Mouse (Mus musculus) olfactory bulb, adult 2 months (tissue): ENCODE results near the gene Mapkbp1. TPM values are rescaled to one million over a fixed set of nuclear protein-coding genes. Genes with fewer than 3 reads are reported as not detected.
A peak's percentile ranks its signal among the peaks of the same experiment; 100 is the strongest.

Experiments
- H3K27ac ChIP-seq: fragments of 200-500 bp; 2 replicates; pipeline ENCODE4 v1.5.1; 2012; ENCODE audit warnings: low read depth, low read length; ENCODE audit not compliant: insufficient read depth
- H3K4me1 ChIP-seq: fragments of 200-500 bp; 2 replicates; pipeline ENCODE4 v1.6.1; 2012; ENCODE audit warnings: low read length; ENCODE audit not compliant: control insufficient read depth, insufficient read depth
- H3K4me3 ChIP-seq: fragments of 200-500 bp; 2 replicates; pipeline ENCODE4 v1.5.1; 2012; ENCODE audit warnings: mild to moderate bottlenecking, low read depth, low read length, moderate library complexity; ENCODE audit not compliant: insufficient read depth
- CTCF ChIP-seq: fragments of 200-500 bp; IDR thresholded peaks from 2 replicates; pipeline ENCODE4 v1.5.1; 2012; ENCODE audit warnings: low read depth, mild to moderate bottlenecking, low read length, moderate library complexity; ENCODE audit not compliant: insufficient read depth
- POLR2A ChIP-seq: fragments of 200-500 bp; IDR thresholded peaks from 2 replicates; pipeline ENCODE4 v1.6.1; 2012; ENCODE audit warnings: mild to moderate bottlenecking, low read depth, low read length, moderate library complexity; ENCODE audit not compliant: insufficient read depth
- WGBS: fragments of 180-500 bp; shearing (Covaris S2); methylation state at CpG from one replicate; pipeline ENCODE4 v1.1.7; 2018; 5-methylcytosine and 5-hydroxymethylcytosine counted together
- polyA plus RNA-seq: library from polyadenylated mRNA; stranded (reverse); fragments of >200 nt; gene quantifications from 2 replicates; pipeline ENCODE4 v1.2.4, GENCODE M21; 2012; ENCODE audit warnings: low replicate concordance; ENCODE audit not compliant: missing spikeins, insufficient read depth, insufficient read length

The Mapkbp1 gene
- polyA plus RNA-seq, 1 experiment, result not detected

DNA sequence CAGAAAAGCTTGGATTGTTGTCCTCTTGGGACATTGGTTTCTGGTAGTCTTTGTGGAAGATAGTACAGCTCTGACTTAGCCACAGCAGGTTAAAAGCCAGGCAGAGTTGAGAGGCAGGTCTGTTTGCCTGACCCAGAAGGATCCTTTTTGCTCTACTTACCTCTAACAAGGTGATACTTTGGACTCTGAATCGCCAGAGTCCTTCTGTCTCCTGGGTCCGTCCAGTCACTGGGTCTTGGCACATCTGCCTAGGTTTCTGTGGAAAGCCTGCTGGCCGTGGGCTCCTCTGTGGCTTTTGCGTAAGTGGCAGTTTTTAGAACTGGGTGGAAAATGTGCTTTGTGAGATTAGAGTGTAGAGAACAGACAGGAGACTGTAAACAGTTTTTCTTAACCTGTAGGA, 16.5 kb downstream of the Mapkbp1 start:
- whole genome bisulfite sequencing, result 82% methylated on average over 4 of the region's 4 CpGs
- peaks cover 12% of the 10 kb centered on the region for H3K4me1 ChIP-seq
- no peak overlapping the region for H3K4me3 ChIP-seq
- no peak for TF ChIP-seq POLR2A
- no peak for TF ChIP-seq CTCF
- H3K27ac ChIP-seq, result no peak overlapping the region

DNA sequence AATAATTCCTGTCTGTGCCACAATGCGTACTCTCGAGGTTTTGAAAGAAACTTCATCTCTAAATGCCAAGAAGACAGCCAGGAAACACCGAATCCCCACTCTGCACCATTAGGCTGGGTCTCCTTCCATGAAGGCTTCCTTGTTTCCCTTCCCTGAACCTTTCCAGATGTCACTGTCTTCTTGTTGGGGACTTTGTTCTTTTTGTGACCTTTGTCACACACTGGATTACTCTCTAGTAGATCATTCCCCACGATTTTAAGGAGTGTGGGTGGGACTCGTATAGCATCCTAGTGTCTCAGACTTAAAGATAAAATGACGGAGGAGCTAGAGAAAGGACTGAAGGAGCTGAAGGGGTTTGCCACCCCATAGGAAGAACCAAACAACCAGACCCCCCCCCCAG, 18.4 kb downstream of the Mapkbp1 start:
- WGBS, result 70% methylated on average over 6 of the region's 6 CpGs
- Histone ChIP-seq H3K4me3 (no peak overlapping the region), H3K4me1 (peaks cover 20% of the 10 kb centered on the region), H3K27ac (no peak overlapping the region)
- no peak for TF ChIP-seq CTCF
- no peak for TF ChIP-seq POLR2A

DNA sequence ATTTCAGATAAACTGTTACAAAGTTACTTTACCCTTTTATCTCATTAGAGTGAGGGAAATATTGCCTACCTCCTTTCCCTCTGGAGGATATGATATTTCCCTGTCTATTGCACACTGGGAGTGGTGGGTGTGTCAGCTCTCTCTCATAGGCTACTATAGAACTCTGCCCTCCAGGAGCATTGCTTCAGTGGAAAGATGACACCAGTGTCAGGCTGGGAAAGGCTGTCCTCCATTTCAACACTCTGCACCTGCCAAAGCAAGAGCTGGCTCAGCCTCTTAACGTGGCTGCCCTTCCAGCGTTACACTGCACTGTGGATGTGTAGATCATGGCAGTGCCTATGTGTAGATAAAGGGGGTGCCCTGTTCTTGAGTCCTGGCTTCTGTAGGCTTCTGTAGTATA, 19.9 kb downstream of the Mapkbp1 start:
- 71% methylated on average over 2 of the region's 2 CpGs for WGBS
- Histone ChIP-seq H3K4me3 (no peak overlapping the region), H3K4me1 (peaks cover 24% of the 10 kb centered on the region), H3K27ac (no peak overlapping the region)
- TF ChIP-seq CTCF (no peak), POLR2A (no peak)

DNA sequence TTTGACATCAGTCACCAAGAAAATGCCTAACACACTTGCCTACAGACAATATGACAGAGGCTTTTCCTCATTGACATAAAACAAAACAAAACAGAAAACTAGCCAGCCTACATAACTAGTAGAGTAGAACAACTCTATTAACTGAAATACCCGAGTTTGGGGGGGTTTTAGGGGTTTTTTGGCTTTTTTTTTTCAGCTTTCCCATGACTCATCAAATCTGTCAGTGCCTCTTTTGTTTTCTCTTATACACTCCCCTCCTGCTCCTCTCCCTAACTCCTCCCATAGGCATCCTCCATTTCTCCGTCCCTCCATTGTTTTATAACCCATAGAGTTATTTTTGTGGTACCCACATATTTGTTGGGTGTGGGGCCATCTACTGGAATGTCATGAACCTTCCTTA, 21.0 kb downstream of the Mapkbp1 start:
- H3K4me3 ChIP-seq, result no peak overlapping the region
- H3K4me1 ChIP-seq, result peaks cover 26% of the 10 kb centered on the region
- peak overlapping the region; percentile 10; the same call in 1 of the 2 replicates for H3K27ac ChIP-seq
- 24% methylated on average over 2 of the region's 2 CpGs for WGBS
- TF ChIP-seq CTCF (no peak), POLR2A (no peak)

DNA sequence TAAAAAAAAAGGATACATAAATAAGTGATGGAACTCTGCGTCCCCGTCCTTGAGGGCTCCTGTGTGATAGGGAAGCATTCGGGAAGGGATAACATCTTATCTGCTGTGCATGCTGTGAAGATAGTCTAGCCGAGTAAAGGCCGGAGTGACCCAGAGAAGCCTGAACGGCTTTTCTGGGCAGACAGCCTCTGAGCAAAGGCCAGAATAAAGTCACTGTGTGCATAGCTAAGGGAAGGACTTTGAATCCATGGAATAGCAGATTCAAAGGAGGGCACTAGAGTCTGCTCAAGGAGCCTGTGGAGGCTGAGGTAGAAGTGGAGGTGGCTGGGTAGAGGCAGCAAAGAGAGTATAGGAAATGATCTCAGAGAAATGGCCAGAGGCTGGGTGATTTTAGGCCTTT, 22.3 kb downstream of the Mapkbp1 start:
- TF ChIP-seq POLR2A, result no peak
- TF ChIP-seq CTCF, result no peak
- H3K4me3 ChIP-seq, result no peak overlapping the region
- H3K27ac ChIP-seq, result peak overlapping the region; percentile 23
- H3K4me1 ChIP-seq, result peaks cover 24% of the 10 kb centered on the region
- WGBS, result 83% methylated on average over 6 of the region's 6 CpGs

DNA sequence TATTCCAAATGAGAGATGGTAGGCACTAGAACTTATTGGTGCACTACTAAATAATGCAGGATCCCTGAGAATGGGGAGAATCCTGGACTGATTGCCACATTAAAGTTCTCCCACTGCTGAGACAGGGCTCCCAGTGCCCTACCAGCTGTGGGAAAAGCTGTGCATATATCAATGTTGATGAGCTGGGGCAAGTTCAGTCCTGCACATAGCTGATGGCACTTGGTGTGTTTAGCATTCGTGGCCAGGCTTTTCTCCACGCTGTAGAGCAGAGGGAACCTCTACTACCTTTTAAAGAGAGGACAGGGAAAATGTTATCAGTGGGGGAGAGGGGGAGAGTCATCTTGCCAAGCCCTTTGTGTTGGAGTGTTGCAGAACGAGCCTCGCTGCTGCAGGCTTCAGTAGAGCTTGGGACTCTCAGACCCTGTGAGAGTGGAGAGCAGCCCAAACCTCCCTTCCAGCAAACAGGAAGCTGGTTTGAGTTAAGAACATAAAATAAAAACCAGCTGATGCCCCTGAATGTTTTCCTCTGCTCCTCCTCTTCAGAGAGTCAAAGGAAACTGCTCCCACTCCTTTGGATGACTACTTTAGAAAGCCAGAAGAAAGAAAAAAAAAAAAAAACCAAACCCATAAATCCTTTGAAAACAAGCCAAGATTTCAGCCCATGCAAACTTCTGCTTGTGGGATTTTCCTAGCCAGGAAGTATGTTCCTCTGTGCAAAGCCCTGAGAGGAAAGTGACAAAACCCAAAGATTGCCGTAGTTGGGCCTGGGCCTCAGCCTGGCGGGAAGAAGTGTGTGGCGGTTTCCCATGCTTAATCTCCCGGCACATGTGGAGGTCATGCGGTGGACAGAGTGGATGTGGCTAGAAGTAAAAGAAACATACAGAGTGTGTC, 23.1 kb downstream of the Mapkbp1 start:
- Histone ChIP-seq H3K4me3 (no peak overlapping the region), H3K4me1 (peaks cover 22% of the 10 kb centered on the region), H3K27ac (peak overlapping the region; percentile 29)
- 38% methylated on average over 9 of the region's 9 CpGs for WGBS
- no peak for TF ChIP-seq CTCF
- no peak for TF ChIP-seq POLR2A

DNA sequence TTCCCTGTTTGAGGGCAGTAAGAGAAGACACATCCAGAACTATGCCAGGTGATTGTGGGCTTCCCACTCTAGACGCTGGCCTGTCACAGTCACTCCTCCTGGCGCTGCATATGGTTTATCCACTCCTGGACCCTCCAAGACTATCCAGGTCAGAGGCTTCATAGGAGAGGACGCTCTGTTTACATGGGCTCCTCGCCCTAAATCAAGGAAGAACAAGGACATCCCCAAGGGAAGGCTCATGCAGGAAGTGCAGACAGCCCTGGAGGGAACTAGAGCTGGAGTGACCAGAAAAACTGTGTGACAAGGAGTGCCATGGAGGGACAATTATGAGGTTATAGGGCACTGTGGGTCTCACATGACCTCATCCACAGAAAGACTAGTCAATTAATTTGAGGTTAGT, 24.9 kb downstream of the Mapkbp1 start:
- H3K4me3 ChIP-seq, result no peak overlapping the region
- H3K27ac ChIP-seq, result no peak overlapping the region
- WGBS, result 87% methylated on average over 4 of the region's 4 CpGs
- TF ChIP-seq CTCF (no peak), POLR2A (no peak)
- H3K4me1 ChIP-seq, result peaks cover 31% of the 10 kb centered on the region

DNA sequence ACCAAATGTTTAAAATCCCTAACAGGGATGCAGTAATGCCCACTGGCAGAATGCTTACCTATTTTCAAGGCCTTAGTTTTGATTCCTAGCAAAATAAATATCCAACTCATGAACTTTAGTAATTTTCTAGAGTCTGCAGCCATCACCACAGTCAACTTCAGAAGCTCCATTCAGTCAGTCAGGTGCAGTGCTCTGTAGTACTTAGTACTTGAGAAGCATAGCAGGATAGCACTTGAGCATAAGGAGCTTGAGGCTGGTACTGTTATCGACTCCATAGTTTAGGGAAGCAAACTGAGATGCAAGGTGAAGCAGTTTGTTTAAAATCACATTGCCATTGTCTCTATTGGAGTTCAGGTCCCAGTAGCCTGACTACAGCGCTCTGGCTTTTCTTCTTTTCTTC, 27.2 kb downstream of the Mapkbp1 start:
- H3K4me1 ChIP-seq, result peaks cover 28% of the 10 kb centered on the region
- H3K27ac ChIP-seq, result no peak overlapping the region
- TF ChIP-seq POLR2A, result no peak
- no peak for TF ChIP-seq CTCF
- WGBS, result 95% methylated on average over 2 of the region's 2 CpGs
- H3K4me3 ChIP-seq, result no peak overlapping the region

DNA sequence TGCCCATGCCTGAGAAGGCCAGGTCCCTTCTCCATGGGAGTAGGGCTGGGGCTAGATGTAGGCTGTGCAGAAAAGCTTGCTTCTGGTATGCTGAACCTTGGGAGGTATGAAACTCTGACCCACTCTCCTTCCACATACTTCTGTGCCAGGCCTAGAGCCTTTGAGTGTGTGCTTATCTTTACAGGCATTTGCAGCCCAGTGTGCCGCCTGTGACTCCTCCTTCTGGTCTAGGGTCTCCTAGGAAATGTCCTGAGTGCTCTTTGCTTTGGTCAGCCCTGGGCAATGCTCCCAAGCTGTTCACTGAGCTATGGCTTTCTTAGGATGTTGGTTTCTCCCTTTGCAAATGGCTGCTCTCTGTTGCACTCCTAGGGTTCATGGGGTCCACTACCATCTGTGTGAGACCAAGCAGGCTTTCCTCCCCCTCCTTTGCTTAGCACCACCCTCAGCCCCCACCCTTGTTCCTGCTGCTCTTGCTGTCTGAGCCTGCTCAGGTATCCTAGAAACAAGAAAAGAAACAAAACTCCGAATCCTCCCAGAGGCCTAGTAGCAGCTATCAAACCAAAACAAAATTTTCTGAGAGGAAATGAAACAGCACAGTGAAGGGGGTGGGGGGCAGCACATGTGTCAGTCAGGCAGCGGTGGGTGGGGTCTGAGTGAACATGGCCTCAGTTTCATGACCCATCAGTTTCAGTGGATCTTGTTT, 28.5 kb downstream of the Mapkbp1 start:
- Histone ChIP-seq H3K4me1 (peaks cover 19% of the 10 kb centered on the region), H3K27ac (no peak overlapping the region), H3K4me3 (no peak overlapping the region)
- 71% methylated on average over 3 of the region's 3 CpGs for WGBS
- TF ChIP-seq POLR2A, result no peak
- no peak for TF ChIP-seq CTCF
